Mouse (Mus musculus) right cerebral cortex, postnatal 10 days (tissue): ENCODE results near the gene Fgfr2.
"Not testable (repeated sequence)": the region's sequence is repeated elsewhere in the genome, so short reads cannot be mapped to it uniquely, and the experiment has no call there.

Experiments
- DNase-seq, 2 experiments: peaks; one replicate each; pipeline ENCODE4 v3.0.0; 2021; ENCODE audit warnings: low spot score in 2 of 2

The Fgfr2 gene

GRCm38 (mm10) chr7:130531138-130531537 is 2592.0 kb downstream of the Fgfr2 start:
- DNase-seq, result not testable (repeated sequence)

DNA sequence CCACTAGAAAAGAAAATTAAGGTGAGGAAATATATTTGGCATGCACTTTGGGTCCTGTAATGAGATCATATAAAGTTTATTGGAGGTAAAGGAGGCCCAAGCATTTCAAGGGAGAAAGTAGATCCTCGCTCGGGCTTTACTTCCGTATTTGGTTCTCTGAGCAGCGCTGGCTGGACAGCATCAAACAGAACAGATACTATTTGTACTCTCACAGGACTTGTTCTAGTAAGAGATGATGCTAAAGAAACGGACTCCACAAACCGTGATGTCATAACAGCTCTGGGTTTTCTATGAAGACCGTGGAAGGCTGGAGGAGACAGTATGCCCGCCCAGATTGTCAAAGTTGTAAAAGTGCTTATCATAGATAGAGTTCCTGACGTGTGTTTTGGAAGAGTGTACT is 2595.8 kb downstream of the Fgfr2 start:
- no peak for DNase-seq

DNA sequence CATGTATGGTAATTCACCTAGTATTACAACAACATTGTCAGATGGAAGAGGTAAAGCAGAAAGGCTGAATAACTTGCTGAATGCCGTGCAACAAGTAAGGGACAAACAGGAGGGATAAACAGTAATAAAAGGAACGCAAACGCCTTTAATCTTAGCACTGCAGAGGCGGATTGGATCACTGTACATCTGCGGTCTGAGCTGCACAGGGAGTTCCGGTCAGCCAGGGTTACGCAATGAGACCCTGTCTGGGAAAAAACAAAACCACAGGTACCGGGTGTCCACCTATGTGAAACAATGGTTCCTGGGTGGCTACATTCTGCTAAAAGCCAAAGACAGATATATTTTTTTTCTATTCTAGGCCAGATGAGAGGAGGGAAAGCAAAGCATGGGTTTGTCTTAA is 2599.7 kb downstream of the Fgfr2 start:
- no peak for DNase-seq

- no peak for DNase-seq
Measured at GRCm38 (mm10) chr7:130520812-130521422, 2602.2 kb downstream of the Fgfr2 start.

- no peak for DNase-seq
Measured at GRCm38 (mm10) chr7:130520049-130520425, 2603.1 kb downstream of the Fgfr2 start, which contains the start of gene Ate1. Ate1 (minus strand) TSS chr7:130520369.

GRCm38 (mm10) chr7:130519096-130520048 is 2603.8 kb downstream of the Fgfr2 start:
- DNase-seq, result peak; percentile 98 to 99

DNA sequence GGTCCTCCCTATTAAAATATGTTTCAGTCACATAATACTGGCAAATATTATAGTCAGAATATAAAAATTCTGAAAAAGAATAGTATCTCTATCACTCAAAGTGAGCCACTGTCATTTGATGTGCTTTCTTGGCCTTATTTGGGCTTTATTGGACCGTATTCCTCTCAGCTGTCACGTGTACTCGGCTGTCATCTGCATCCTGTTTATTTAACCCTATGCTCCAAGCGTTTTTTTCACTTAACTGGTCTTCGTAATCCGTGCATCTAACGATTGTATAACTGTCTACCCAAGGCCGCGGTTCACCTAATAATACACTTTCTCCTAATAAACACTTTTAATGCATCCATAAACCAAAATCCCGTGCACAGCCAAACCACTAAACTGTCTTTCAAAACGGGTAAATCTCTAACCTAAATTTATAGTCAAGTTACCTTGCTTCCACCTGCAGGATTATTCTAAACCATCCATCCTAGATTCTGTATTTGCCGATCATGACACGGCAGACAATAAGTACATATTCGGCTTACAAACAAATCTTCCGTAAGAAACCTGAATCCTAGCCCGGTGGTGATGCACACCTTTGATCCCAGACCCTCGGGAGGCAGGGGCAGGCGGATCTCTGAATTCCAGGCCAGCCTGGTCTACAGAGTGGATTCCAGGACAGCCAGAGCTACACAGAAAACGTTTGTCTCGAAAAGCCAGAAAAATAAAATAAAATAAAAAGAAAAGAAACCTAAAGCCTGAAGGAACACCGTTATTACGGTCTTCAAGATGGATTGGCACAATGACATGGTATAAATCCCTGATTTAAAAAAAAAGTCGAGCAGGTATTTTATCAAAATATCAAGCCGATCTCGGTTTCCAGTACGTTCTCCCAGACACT is 2604.7 kb downstream of the Fgfr2 start:
- no peak for DNase-seq

GRCm38 (mm10) chr7:130510243-130510642 is 2612.9 kb downstream of the Fgfr2 start:
- no peak for DNase-seq

GRCm38 (mm10) chr7:130503006-130503405 is 2620.1 kb downstream of the Fgfr2 start:
- no peak for DNase-seq

GRCm38 (mm10) chr7:130501499-130501898 is 2621.7 kb downstream of the Fgfr2 start:
- DNase-seq, result no peak

GRCm38 (mm10) chr7:130493346-130493745 is 2629.8 kb downstream of the Fgfr2 start:
- DNase-seq, result no peak

GRCm38 (mm10) chr7:130492026-130492425 is 2631.1 kb downstream of the Fgfr2 start:
- no peak for DNase-seq

DNA sequence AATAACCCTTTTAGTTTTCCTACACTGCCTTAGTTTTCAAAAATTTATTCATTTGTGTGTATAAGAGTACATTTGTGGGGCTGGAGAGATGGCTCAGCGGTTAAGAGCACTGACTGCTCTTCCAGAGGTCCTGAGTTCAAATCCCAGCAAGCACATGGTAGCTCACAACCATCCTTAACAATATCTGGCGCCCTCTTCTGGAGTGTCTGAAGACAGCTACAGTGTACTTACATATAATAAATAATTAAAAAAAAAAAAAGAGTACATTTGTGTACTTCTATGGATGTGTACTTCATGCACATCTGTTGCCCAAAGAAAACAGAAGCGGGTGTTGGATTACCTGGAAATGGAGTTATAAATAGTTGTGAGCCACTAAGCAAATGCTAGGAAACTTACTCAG is 2644.1 kb downstream of the Fgfr2 start:
- not testable (repeated sequence) for DNase-seq

DNA sequence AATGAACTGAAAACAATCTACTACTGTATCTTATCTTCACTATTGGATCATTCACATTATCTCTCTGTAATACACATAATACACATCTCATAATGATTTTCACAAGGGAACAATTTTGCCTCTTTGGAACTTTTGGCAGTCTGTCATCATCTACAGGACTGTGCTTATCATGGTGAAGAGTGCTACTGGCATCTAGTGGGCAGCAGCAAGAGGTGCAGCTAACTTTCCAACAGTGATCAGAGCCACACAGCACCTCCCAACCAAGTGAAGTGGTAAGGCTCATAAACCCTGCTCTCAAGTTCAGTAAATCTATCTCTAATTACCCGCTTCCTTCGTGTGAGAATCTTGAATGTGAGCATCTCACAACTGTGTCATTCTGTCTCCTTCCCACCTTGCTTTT is 2647.2 kb downstream of the Fgfr2 start:
- peak; percentile 75 to 77 for DNase-seq

- no peak for DNase-seq
Measured at GRCm38 (mm10) chr7:130473881-130474280, 2649.3 kb downstream of the Fgfr2 start.

DNA sequence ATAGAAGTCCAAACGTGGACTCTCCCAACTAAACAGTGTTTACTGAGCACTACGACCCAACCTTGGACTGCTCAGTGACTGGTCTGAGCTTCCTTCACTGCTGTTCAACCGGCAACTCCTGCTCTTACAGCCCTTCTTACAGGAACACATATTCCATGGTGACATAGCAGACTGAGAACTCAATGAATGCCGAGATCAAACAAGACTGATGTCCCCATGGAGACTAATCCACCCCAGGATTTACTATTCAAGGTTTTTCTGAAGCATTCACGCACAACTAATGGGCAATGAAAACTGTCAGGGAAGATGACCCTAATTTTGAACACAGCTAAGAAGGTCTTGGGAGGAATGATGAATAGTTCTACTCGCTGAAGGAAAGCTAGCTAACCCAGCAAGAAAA is 2650.5 kb downstream of the Fgfr2 start:
- DNase-seq, result no peak

DNA sequence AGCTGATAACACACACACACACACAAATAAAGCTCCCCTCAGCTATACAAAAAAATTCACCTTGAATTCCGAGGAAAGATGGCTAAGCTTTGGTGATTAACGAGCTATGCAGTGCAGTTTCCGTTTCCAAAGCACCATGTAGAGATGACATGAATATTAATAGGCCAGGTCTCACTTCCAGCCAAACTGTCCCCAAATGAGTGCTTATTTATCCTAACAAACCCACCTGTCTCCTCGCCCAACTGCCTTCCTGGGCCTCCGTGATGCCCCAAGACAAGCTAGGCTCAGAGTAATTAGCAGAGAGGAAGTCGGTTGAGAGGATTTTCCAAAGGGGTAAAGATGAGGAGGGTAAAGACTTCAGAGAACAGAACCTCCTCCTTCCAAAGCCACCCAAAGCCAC is 2652.1 kb downstream of the Fgfr2 start:
- no peak for DNase-seq

- no peak for DNase-seq
Measured at GRCm38 (mm10) chr7:130455587-130456246, 2667.4 kb downstream of the Fgfr2 start.

DNA sequence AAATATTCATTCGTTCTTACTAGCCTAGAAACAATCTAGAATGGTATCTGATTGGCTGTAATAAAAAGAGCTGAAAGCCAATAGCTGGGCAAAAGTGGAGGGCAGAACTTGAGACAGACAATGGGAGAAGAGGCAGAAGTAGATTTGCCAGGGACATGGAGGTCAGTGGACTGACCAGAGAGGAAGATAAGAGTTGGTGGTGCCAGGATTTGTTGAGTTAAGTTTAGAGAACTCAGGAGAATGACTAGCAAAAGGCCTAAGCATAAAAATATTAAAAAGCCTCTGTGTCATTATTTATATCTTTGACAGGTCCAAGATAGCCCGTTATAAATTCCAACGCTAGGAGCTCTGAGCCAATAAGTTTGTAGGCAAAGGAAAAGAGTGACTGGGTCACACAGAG is 2668.9 kb downstream of the Fgfr2 start:
- no peak for DNase-seq

DNA sequence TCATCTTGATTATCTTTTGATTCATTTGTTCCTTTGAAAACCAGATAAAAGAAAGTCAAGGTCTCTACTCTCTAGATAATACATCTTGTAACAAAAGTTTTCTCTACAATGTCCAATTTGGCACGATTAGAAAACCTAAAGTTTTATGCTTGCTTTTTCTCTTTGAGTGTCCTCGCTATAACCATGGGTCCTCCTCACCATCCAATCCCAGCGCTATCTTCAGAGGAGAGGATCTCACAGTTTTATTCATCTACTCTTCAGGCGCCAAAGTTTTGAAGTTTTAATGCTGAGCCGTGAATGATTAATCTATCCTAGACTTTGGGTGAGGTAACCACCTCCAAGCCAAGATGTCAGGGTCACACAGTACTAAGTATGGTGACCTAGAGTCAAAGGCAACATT is 2687.4 kb downstream of the Fgfr2 start:
- DNase-seq, result no peak

DNA sequence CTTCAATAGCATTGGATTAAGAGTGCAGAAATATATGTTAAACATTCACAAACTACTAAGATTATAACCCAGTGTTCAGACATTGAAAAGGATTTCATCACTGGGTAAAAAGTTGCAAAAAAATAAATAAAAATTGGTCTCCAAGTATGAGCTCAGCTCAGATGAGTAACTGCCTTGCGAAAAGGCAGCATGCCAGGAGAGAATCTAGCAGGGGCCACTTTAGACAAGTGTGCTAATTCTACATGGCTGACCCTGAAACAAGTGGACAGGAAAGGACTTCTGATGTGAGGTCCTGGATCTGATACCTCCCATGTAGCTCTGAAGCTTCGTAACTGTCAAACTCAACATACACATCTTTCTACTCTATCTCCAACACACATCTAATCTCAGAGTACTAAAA is 2691.0 kb downstream of the Fgfr2 start:
- DNase-seq, result no peak

- DNase-seq, result no peak
Measured at GRCm38 (mm10) chr7:130426586-130426985, 2696.6 kb downstream of the Fgfr2 start.
